Mouse (Mus musculus) liver, postnatal 0 days (tissue): Measurements from ENCODE around the gene Srsf12.
A peak's percentile ranks its signal among the peaks of the same experiment; 100 is the strongest.

Source experiments
- CTCF ChIP-seq: sonication (generic); IDR thresholded peaks from 2 replicates; pipeline ENCODE4 v1.5.1; 2016; ENCODE audit warnings: antibody characterized with exemption, low read depth
- EP300 ChIP-seq: IDR thresholded peaks from 2 replicates; pipeline ENCODE4 v1.6.1; 2016; ENCODE audit warnings: antibody characterized with exemption, low read depth, mild to moderate bottlenecking

- TF ChIP-seq CTCF (peak; percentile 29; the same call in 1 of the 2 replicates), EP300 (no peak)
Measured at GRCm38 (mm10) chr4:33188781-33189734, 19.7 kb upstream of the Srsf12 start.
